Mouse (Mus musculus): ENCODE results near the gene Rab40c. TPM values are rescaled to one million over a fixed set of nuclear protein-coding genes. Genes with fewer than 3 reads are reported as not detected.

Gene Rab40c
- polyA plus RNA-seq, 1 experiment from 2014 or later: 6.6 TPM

GRCm38 (mm10) chr17:25956201-25956600 is 36.7 kb upstream of the Rab40c start:
- Histone ChIP-seq H3K27me3 (peaks cover 35% of the 10 kb centered on the region), H3K9me3 (replicated peaks) (no peaks in the 10 kb centered on the region), H3K36me3 (replicated peaks) (peaks cover 29% of the 10 kb centered on the region), H3K9ac (no peak overlapping the region), H3K4me1 (replicated peaks) (peaks cover 41% of the 10 kb centered on the region), H3K4me2 (no peak overlapping the region), H3K27ac (replicated peaks) (0 out of 2 replicates have a peak overlapping the region, but pooled peaks have one; percentile 11), H3K4me3 (replicated peaks) (no peak overlapping the region)
- no peak for ATAC-seq (ENCODE audit: insufficient read depth)
- 79% methylated on average over 7 of the region's 7 CpGs for WGBS (ENCODE audit: insufficient replicate concordance)

- H3K27me3 ChIP-seq: peaks cover 39% of the 10 kb centered on the region
- H3K9ac ChIP-seq: no peak overlapping the region
- no peaks in the 10 kb centered on the region for H3K9me3 ChIP-seq (replicated peaks)
- 59% methylated on average over 3 of the region's 3 CpGs for WGBS (ENCODE audit: insufficient replicate concordance)
- no peak for ATAC-seq (ENCODE audit: insufficient read depth)
- H3K4me2 ChIP-seq: no peak overlapping the region
- peaks cover 29% of the 10 kb centered on the region for H3K36me3 ChIP-seq (replicated peaks)
- H3K27ac ChIP-seq (replicated peaks): no peak overlapping the region
- H3K4me3 ChIP-seq (replicated peaks): no peak overlapping the region
- H3K4me1 ChIP-seq (replicated peaks): peaks cover 41% of the 10 kb centered on the region
Measured at GRCm38 (mm10) chr17:25955736-25956135, 36.2 kb upstream of the Rab40c start.

GRCm38 (mm10) chr17:25954671-25955070 is 35.1 kb upstream of the Rab40c start:
- no peak overlapping the region for H3K27ac ChIP-seq (replicated peaks)
- peaks cover 50% of the 10 kb centered on the region for H3K27me3 ChIP-seq
- 71% methylated on average over 2 of the region's 2 CpGs for WGBS (ENCODE audit: insufficient replicate concordance)
- no peak for ATAC-seq (ENCODE audit: insufficient read depth)
- H3K9ac ChIP-seq: no peak overlapping the region
- H3K9me3 ChIP-seq (replicated peaks): no peaks in the 10 kb centered on the region
- no peak overlapping the region for H3K4me3 ChIP-seq (replicated peaks)
- H3K4me1 ChIP-seq (replicated peaks): peaks cover 40% of the 10 kb centered on the region
- no peak overlapping the region for H3K4me2 ChIP-seq
- H3K36me3 ChIP-seq (replicated peaks): peaks cover 19% of the 10 kb centered on the region

- Histone ChIP-seq H3K9me3 (replicated peaks) (no peaks in the 10 kb centered on the region), H3K27me3 (peaks cover 59% of the 10 kb centered on the region), H3K9ac (no peak overlapping the region), H3K36me3 (replicated peaks) (peaks cover 4% of the 10 kb centered on the region; the same call in 1 of the 2 replicates), H3K4me2 (no peak overlapping the region), H3K27ac (replicated peaks) (no peak overlapping the region), H3K4me1 (replicated peaks) (peaks cover 39% of the 10 kb centered on the region), H3K4me3 (replicated peaks) (no peak overlapping the region)
- WGBS (ENCODE audit: insufficient replicate concordance): 75% methylated on average over 5 of the region's 5 CpGs
- no peak for ATAC-seq (ENCODE audit: insufficient read depth)
Measured at GRCm38 (mm10) chr17:25953161-25953560, 33.6 kb upstream of the Rab40c start.

- no peak within 1 kb of the TSS for H3K27ac ChIP-seq (replicated peaks)
- no peak for ATAC-seq (ENCODE audit: insufficient read depth)
- peak within 1 kb of the TSS; percentile 25; the same call in 1 of the 2 replicates for H3K9ac ChIP-seq
- no peaks in the 10 kb centered on the region for H3K9me3 ChIP-seq (replicated peaks)
- WGBS (ENCODE audit: insufficient replicate concordance): 2% methylated on average over 58 of the region's 58 CpGs
- peak within 1 kb of the TSS; percentile 49 for H3K4me3 ChIP-seq (replicated peaks)
- peaks cover 50% of the 10 kb centered on the region for H3K4me1 ChIP-seq (replicated peaks)
- no peaks in the 10 kb centered on the region for H3K36me3 ChIP-seq (replicated peaks)
- H3K27me3 ChIP-seq: peaks cover 59% of the 10 kb centered on the region
- peak within 1 kb of the TSS; percentile 74 for H3K4me2 ChIP-seq
Measured at GRCm38 (mm10) chr17:25951803-25952623, 32.5 kb upstream of the Rab40c start, which contains the start of gene A930017K11Rik. Gene A930017K11Rik, minus strand, starts transcription at chr17:25952565.

GRCm38 (mm10) chr17:25951225-25951802 is 31.8 kb upstream of the Rab40c start:
- Histone ChIP-seq H3K4me3 (replicated peaks) (peak overlapping the region; percentile 49), H3K27me3 (peaks cover 59% of the 10 kb centered on the region), H3K4me2 (peak overlapping the region; percentile 74), H3K36me3 (replicated peaks) (no peaks in the 10 kb centered on the region), H3K9me3 (replicated peaks) (no peaks in the 10 kb centered on the region), H3K4me1 (replicated peaks) (peaks cover 56% of the 10 kb centered on the region), H3K27ac (replicated peaks) (no peak overlapping the region), H3K9ac (peak overlapping the region; percentile 25; the same call in 1 of the 2 replicates)
- ATAC-seq (ENCODE audit: insufficient read depth): no peak
- WGBS (ENCODE audit: insufficient replicate concordance): 2% methylated on average over 33 of the region's 33 CpGs

- ATAC-seq (ENCODE audit: insufficient read depth): no peak
- Histone ChIP-seq H3K36me3 (replicated peaks) (no peaks in the 10 kb centered on the region), H3K9me3 (replicated peaks) (no peaks in the 10 kb centered on the region), H3K4me3 (replicated peaks) (peak overlapping the region; percentile 49; the same call in 1 of the 2 replicates), H3K27me3 (peaks cover 59% of the 10 kb centered on the region), H3K9ac (no peak overlapping the region), H3K4me1 (replicated peaks) (peaks cover 57% of the 10 kb centered on the region), H3K27ac (replicated peaks) (no peak overlapping the region), H3K4me2 (peak overlapping the region; percentile 74)
- WGBS (ENCODE audit: insufficient replicate concordance): 0% methylated on average over 3 of the region's 3 CpGs
Measured at GRCm38 (mm10) chr17:25950706-25951105, 31.2 kb upstream of the Rab40c start.

GRCm38 (mm10) chr17:25949981-25950380 is 30.5 kb upstream of the Rab40c start:
- Histone ChIP-seq H3K4me1 (replicated peaks) (peaks cover 64% of the 10 kb centered on the region), H3K27me3 (peaks cover 59% of the 10 kb centered on the region), H3K4me3 (replicated peaks) (no peak overlapping the region), H3K9ac (no peak overlapping the region), H3K36me3 (replicated peaks) (no peaks in the 10 kb centered on the region), H3K9me3 (replicated peaks) (no peaks in the 10 kb centered on the region), H3K4me2 (no peak overlapping the region), H3K27ac (replicated peaks) (no peak overlapping the region)
- 75% methylated on average over 5 of the region's 5 CpGs for WGBS (ENCODE audit: insufficient replicate concordance)
- ATAC-seq (ENCODE audit: insufficient read depth): no peak

GRCm38 (mm10) chr17:25948051-25948450 is 28.5 kb upstream of the Rab40c start:
- peak overlapping the region; percentile 99 for H3K27ac ChIP-seq (replicated peaks)
- H3K9ac ChIP-seq: peak overlapping the region; percentile 69
- no peak overlapping the region for H3K4me3 ChIP-seq (replicated peaks)
- peaks cover 43% of the 10 kb centered on the region for H3K27me3 ChIP-seq
- H3K4me2 ChIP-seq: peak overlapping the region; percentile 79; the same call in 1 of the 2 replicates
- 73% methylated on average over 8 of the region's 8 CpGs for WGBS (ENCODE audit: insufficient replicate concordance)
- ATAC-seq (ENCODE audit: insufficient read depth): no peak
- H3K36me3 ChIP-seq (replicated peaks): no peaks in the 10 kb centered on the region
- H3K4me1 ChIP-seq (replicated peaks): peaks cover 83% of the 10 kb centered on the region
- H3K9me3 ChIP-seq (replicated peaks): no peaks in the 10 kb centered on the region

GRCm38 (mm10) chr17:25947576-25947975 is 28.0 kb upstream of the Rab40c start:
- H3K27me3 ChIP-seq: peaks cover 39% of the 10 kb centered on the region
- WGBS (ENCODE audit: insufficient replicate concordance): 44% methylated on average over 4 of the region's 4 CpGs
- H3K27ac ChIP-seq (replicated peaks): peak overlapping the region; percentile 99
- H3K4me2 ChIP-seq: peak overlapping the region; percentile 79
- no peaks in the 10 kb centered on the region for H3K9me3 ChIP-seq (replicated peaks)
- H3K4me1 ChIP-seq (replicated peaks): peaks cover 84% of the 10 kb centered on the region
- no peak overlapping the region for H3K4me3 ChIP-seq (replicated peaks)
- no peak for ATAC-seq (ENCODE audit: insufficient read depth)
- H3K9ac ChIP-seq: peak overlapping the region; percentile 69
- no peaks in the 10 kb centered on the region for H3K36me3 ChIP-seq (replicated peaks)

GRCm38 (mm10) chr17:25946891-25947290 is 27.4 kb upstream of the Rab40c start:
- ATAC-seq (ENCODE audit: insufficient read depth): no peak
- Histone ChIP-seq H3K27me3 (peaks cover 32% of the 10 kb centered on the region), H3K9ac (peak overlapping the region; percentile 69), H3K9me3 (replicated peaks) (no peaks in the 10 kb centered on the region), H3K4me1 (replicated peaks) (peaks cover 78% of the 10 kb centered on the region), H3K27ac (replicated peaks) (peak overlapping the region; percentile 99), H3K4me3 (replicated peaks) (peak overlapping the region; percentile 21; the same call in 1 of the 2 replicates), H3K36me3 (replicated peaks) (no peaks in the 10 kb centered on the region), H3K4me2 (peak overlapping the region; percentile 79)
- WGBS (ENCODE audit: insufficient replicate concordance): 73% methylated on average over 8 of the region's 8 CpGs
